In the genomic region with DNA sequence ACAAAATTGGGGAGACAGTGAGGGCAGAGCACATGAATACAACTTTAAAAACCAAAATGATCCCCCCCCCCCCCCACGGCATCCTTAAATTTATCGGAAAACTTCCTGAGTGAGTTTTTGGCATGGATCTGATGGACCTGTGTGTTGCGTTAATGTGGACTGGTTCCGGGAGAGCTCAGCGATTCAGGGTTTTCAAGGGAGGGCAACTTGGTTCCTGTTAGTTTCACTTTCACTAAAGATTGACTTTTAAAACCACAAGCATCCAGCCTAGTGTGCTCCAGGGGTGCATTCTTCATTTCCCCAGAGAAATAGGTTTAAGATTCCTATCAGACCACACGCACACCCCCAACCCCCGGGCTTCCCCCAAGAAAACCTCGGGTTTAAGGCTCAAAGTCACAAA, we compare ENCODE assay signal across 8 mouse cellular contexts. TPM values are rescaled to one million over a fixed set of nuclear protein-coding genes. Genes with fewer than 3 reads are reported as not detected.
DNase-seq lines count a peak whose midpoint lies in the region; ATAC-seq lines count a peak whose summit lies in the region.

No protein-coding gene starts in this region.

- no peaks in the 10 kb centered on the region; the same call in 1 of the 2 replicates for H3K9me3 ChIP-seq in heart, embryonic 12.5 days (replicated peaks)
- H3K9me3 ChIP-seq in midbrain, embryonic 11.5 days (ENCODE audit: control insufficient read depth, low read length): no peaks in the 10 kb centered on the region

- H3K4me2 ChIP-seq in heart, embryonic 12.5 days: peak overlapping the region; percentile 97
- peak overlapping the region; percentile 59 for H3K4me2 ChIP-seq in midbrain, embryonic 11.5 days

- no peak for ATAC-seq in heart, embryonic 12.5 days (ENCODE audit: insufficient number of reproducible peaks, low FRiP score)
- ATAC-seq in midbrain, embryonic 11.5 days (ENCODE audit: low FRiP score): no peak

- intact Hi-C loops in left cerebral cortex, postnatal 10 days (cut with DNase I): no loop called here

- peak; percentile 77 for DNase-seq in CD4-positive helper T cell, adult 2 months (ENCODE audit: low read depth, low spot score)
- peak; percentile 56 for DNase-seq in T-cell, adult 2 months (ENCODE audit: low spot score)
- peak; percentile 33 to 59 for DNase-seq in kidney, postnatal 25 days
- no peak for DNase-seq in midbrain, embryonic 11.5 days (ENCODE audit: low spot score, missing footprints)
- no peak for DNase-seq in ovary, adult 18-20 months (ENCODE audit: low spot score)
- DNase-seq in gastrocnemius, postnatal 25 days: no peak
- DNase-seq in left cerebral cortex, postnatal 10 days (ENCODE audit: extremely low spot score in 1 of 2, low spot score in 2 of 2): no peak

- no peaks in the 10 kb centered on the region for H3K36me3 ChIP-seq in heart, embryonic 12.5 days
- H3K36me3 ChIP-seq in midbrain, embryonic 11.5 days (ENCODE audit: control insufficient read depth, insufficient read depth, low read length): no peaks in the 10 kb centered on the region

- peaks cover 9% of the 10 kb centered on the region for H3K4me1 ChIP-seq in heart, embryonic 12.5 days (replicated peaks)
- no peaks in the 10 kb centered on the region for H3K4me1 ChIP-seq in midbrain, embryonic 11.5 days (ENCODE audit: control insufficient read depth, insufficient read depth, low read length)

- H3K27me3 ChIP-seq in heart, embryonic 12.5 days (replicated peaks): peaks cover 23% of the 10 kb centered on the region
- peaks cover 5% of the 10 kb centered on the region; the same call in 1 of the 2 replicates for H3K27me3 ChIP-seq in midbrain, embryonic 11.5 days (ENCODE audit: control insufficient read depth, insufficient read depth, low read length)

- peak overlapping the region; percentile 93 for H3K4me3 ChIP-seq in heart, embryonic 12.5 days
- H3K4me3 ChIP-seq in midbrain, embryonic 11.5 days (ENCODE audit: low read depth, low read length): no peak overlapping the region; the same call in 1 of the 2 replicates

- WGBS in heart, embryonic 12.5 days: 29% methylated on average over 8 of the region's 8 CpGs
- 53% methylated on average over 8 of the region's 8 CpGs for WGBS in midbrain, embryonic 11.5 days

- H3K27ac ChIP-seq in heart, embryonic 12.5 days (ENCODE audit: poor library complexity, severe bottlenecking): no peak overlapping the region
- H3K27ac ChIP-seq in midbrain, embryonic 11.5 days (ENCODE audit: low read depth, low read length): no peak overlapping the region

- H3K9ac ChIP-seq in heart, embryonic 12.5 days: 0 out of 2 replicates have a peak overlapping the region, but pooled peaks have one; percentile 96
- peak overlapping the region; percentile 78; the same call in 1 of the 2 replicates for H3K9ac ChIP-seq in midbrain, embryonic 11.5 days (ENCODE audit: low read length)

RNA-seq across cellular contexts. Expression of gene Amigo2, which starts 1.2 kb away (rescaled TPM):
- polyA plus RNA-seq in heart, embryonic 12.5 days (2016; fragmentation: Nextera tagmentation; extraction: Ambion mirVana): 3.5 and 3.7 TPM in 2 replicates
- 5.9 and 6.6 TPM in 2 replicates for polyA plus RNA-seq in midbrain, embryonic 11.5 days (2014; fragmentation: Nextera tagmentation; extraction: Ambion mirVana)
- total RNA-seq in gastrocnemius, postnatal 25 days (2021): 1 to 10 TPM; 1.5 to 3.2 TPM
- 1 to 10 TPM; 6.8 to 6.9 TPM for total RNA-seq in left cerebral cortex, postnatal 10 days (2021)

RNA-seq across cellular contexts. Expression of gene Pced1b, which starts 1.4 kb away (rescaled TPM):
- 2.4 and 3.1 TPM in 2 replicates for polyA plus RNA-seq in heart, embryonic 12.5 days (2016; fragmentation: Nextera tagmentation; extraction: Ambion mirVana)
- 3.6 and 4.0 TPM in 2 replicates for polyA plus RNA-seq in midbrain, embryonic 11.5 days (2014; fragmentation: Nextera tagmentation; extraction: Ambion mirVana)
- 1 to 10 TPM in 1 of 2 experiments, under 1 TPM in 1; 0.87 to 1.2 TPM for total RNA-seq in gastrocnemius, postnatal 25 days (2021)
- total RNA-seq in left cerebral cortex, postnatal 10 days (2021): 1 to 10 TPM; 7.0 to 7.2 TPM

Comparison
In these comparisons a context has a peak if more than half of its experiments do, and no peak if none do; other contexts are left out.
1. DNase-seq: peak in CD4-positive helper T cell, adult 2 months (single experiment), T-cell, adult 2 months (single experiment) and kidney, postnatal 25 days (2 of 2); none in midbrain, embryonic 11.5 days (single experiment), ovary, adult 18-20 months (single experiment), gastrocnemius, postnatal 25 days (single experiment) and left cerebral cortex, postnatal 10 days (0 of 2).